Mouse (Mus musculus): ENCODE data around the gene Prox2.

- no peak for TF ChIP-seq CTCF (IDR thresholded peaks at IDR 0.05; ENCODE audit: control insufficient read depth, insufficient read depth, low read length)
- TF ChIP-seq POLR2A (IDR thresholded peaks at IDR 0.05; ENCODE audit: borderline replicate concordance, control insufficient read depth, low read depth, low read length), result no peak
Measured at GRCm38 (mm10) chr12:85124751-85125150, 14.2 kb upstream of the Prox2 start.

Measured in bone marrow, adult 2 months (tissue).